Mouse (Mus musculus): ENCODE results near the gene Fndc1. TPM values are rescaled to one million over a fixed set of nuclear protein-coding genes. Genes with fewer than 3 reads are reported as not detected.

The Fndc1 gene
- polyA plus RNA-seq (2015; fragmentation: Nextera tagmentation; extraction: Ambion mirVana), result 74.7 and 115 TPM in 2 replicates

GRCm38 (mm10) chr17:7826819-7827515 lies at the start of gene Fndc1:
TSS of gene Fndc1 (minus strand) at chr17:7827302.

Small RNAs within 50 kb of the gene (microRNA-seq; reads per million reads assigned to microRNA genes)
- gene Gm25872, result 0 reads per million in 2 experiments

Other genes starting within 250 kb of the Fndc1 start
- 0.21 and 0.27 TPM in 2 replicates for gene Tagap, start 98.7 kb upstream of the Fndc1 start, polyA plus RNA-seq (2015; fragmentation: Nextera tagmentation; extraction: Ambion mirVana)
- gene Rsph3a, start 118.3 kb upstream of the Fndc1 start, polyA plus RNA-seq (2015; fragmentation: Nextera tagmentation; extraction: Ambion mirVana), result 43.7 and 46.3 TPM in 2 replicates